Mouse (Mus musculus) urinary bladder, postnatal 36 days (tissue): Measurements from ENCODE around the gene Csnk1e.

Experiments used
- DNase-seq, 2 experiments: peaks; one replicate each; pipeline ENCODE4 v3.0.0; 2022; ENCODE audit warnings: low spot score in 2 of 2, mixed read lengths in 1 of 2

Gene Csnk1e

DNA sequence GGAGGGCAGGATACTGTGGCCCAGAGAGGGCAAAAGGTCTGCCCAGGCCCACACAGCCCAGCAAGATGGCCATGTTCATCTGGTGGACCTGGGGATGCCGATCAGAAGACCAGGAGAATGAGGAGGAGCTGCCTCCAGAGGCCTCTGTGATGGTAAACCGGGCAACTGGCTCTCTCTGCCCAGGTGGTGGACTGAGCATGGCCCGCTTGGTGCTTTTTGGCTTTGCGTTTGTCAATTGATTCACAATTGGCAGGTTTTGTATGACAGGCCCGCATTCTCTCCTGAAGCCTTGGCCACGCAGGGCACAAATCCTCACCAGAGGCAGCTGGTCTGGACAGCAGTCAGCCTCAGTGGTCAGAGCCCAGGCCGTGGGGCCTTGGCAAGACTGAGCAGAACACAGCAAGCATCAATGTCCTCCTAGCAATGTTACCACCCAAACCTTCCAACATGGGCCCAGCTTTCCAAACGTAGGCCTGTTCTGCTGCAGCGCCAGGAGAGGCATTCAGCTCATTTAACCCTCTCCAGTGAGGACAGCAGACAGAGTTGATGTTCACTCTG, 12.3 kb downstream of the Csnk1e start:
- DNase-seq = no peak

DNA sequence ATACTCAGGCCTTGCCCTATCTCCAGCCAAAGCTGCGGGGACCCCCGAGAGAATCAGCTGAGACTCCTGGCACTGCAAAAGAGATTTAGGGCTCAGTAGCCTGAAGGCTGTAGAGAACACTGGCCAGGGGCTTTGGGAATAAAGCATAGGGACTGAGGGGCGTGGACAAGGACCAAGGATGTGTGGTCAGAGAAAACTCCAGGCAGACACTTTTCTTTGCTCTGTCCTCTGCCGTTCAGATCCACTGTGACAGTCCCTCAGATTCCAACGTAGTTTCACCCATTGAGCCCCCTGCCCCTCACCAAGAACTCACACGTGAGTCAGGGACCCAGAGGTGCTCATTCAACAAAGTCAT, 13.1 kb downstream of the Csnk1e start:
- no peak for DNase-seq

DNA sequence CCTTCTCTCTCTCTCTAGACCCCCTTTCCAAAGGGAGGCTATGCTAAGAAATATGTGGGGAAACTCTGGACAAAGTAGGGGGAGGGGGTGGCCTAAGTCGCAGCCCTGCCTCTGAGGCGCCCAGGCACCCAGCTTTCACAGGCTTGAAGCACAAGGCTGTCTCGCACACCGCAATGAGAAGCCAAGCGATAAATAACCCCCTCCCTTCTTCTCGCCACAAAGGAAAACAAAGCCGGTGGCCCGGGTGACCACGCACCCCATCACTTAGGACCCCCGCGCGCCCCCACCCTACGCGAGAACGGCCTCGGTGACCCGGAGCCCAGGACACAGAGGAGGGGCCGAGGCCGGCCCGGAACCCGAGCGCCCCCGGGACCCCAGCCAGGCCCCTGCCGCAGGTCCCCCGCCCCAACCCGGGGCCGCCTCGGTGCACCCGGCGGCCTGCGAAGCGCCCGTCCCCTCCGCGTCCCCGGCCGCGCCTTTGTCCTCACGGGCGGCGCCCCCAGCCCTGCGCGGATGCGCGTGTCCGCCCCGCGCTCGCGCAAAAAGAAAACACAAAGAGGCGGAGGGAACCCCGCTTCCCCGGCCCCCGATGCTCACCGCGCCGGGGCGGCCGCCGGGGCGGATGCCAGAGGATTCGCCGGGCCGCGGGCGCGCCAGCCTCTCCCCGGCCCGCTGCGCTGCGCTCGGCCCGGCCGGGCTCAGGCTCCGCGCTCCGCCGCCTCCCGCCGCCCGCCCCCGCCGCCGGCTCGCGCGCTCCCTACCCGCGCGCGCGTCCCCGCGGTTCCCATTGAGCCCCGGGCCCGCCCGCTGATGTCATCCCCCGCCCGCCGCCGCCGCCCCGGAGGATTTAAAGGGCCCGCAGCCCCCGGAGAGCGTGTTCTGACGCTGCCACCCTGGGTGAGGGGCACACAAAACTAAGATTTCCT, 13.8 kb downstream of the Csnk1e start:
- peak; percentile 74 to 85 for DNase-seq

DNA sequence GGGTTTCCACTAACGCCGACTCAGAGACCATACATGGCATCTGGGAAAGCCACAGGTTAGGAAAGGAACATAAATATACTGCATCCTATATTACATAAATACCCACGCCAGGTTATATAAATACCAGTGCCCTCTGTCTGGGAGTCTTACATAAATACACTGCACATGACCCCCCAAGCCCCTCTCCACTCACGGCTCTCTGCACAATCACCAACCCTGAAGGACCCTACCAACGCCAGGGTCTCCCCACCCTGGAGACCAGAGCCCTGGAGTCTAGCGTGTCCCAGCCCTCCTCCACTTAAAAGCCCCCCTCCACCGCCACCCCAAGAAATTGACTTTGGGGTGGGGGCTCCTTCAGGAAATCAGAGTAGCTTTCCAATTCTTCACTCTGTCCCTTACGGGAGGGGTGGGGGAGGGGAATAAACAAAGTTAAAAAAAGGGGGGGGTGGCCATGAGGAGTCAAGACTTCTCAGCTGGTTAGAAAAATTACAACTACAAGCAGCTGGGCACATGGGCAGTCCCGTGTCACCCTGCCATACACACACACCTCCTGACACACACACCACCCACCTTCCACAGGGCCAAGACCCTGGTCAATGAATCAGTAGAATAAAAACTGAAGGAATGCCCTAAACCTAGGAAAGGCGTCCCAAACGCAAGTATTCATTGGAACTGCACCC, 14.6 kb downstream of the Csnk1e start:
- DNase-seq = no peak

DNA sequence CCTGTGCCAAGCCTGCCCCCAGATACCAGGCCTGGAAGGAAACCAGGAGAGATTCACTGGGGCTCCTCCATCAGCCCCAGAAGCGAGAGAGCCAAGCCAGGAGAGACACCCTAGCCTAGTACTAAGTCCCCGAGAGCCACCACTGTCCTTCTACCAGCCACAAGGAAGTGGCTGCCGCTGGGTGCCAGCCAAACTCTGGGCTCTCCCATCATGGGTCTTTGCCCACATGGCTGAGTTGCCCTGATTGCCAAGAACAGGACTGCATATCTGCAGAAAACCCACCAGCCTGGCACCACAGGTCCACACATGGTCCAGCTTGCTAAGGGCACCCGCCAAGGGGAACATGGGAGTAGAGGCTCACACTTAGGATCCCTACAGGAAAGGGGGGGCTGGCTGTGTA, 15.1 kb downstream of the Csnk1e start:
- DNase-seq = peak in 1 of 2 experiments; percentile 58

DNA sequence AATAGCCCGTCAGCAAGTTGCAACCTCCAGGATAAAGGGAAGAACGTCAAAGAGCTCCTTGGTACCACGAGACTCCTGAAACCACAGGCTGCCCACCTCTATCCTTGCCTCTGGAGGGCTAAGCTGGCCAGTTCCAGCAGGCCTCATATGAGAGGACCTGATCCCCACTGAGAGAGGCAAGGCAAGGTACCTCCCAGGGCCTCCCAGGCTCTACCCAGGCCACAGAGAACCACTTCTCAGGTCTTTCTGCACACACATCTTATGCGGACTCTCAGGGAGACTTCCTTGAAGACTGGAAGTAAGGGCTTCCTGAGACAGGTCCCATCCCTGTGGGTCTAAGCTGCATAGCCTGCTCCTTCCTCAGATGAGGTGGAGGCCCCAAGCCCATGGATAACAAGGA, 16.0 kb downstream of the Csnk1e start:
- no peak for DNase-seq

DNA sequence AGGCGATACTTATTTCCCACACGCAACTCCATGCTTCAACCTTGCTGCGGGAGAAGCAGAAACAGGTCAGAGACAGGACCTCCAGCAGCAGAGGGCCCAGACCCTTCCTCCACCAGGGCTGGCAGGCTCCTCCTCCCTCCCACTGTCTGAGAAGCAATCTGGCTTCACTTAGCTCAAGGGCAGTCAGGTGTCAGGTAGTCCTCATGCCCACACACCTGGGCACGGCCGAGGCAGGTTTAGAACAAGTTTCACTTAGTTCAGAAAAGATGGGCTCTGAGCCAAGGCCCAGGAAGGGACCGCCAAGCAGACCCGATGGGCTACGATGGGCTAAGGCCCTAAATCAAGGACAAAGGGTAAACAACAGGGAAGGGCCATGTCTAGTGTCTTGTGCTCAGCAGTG, 16.6 kb downstream of the Csnk1e start:
- no peak for DNase-seq

DNA sequence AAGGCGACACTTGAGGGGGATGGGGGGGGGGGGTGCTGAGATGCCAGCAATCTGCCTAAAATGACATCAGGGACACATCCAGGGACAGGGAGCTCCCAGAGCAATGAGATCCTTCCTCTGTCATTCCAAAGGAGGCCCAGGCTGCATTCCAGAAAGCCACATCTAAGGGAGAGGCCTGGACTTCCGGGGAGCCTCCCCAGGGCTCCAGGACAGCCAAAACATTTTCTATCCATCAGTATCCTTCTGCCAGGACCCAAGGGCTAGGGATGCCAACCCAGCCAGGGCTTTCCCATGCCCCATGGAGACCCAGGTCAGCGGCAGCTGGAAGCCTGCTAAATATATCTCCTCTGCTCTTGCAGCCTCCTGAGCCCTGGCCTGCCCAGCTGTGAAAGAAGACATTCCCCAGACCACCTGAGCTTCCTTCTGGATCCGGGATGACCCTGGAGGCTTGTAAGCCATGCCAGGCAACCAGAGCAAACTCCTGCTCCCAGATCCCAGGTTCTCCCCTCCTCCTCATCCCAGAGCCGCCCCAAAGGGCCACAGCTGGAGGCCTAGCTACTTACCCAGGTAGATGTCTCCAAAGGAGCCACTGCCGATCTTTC, 17.1 kb downstream of the Csnk1e start:
- no peak for DNase-seq

DNA sequence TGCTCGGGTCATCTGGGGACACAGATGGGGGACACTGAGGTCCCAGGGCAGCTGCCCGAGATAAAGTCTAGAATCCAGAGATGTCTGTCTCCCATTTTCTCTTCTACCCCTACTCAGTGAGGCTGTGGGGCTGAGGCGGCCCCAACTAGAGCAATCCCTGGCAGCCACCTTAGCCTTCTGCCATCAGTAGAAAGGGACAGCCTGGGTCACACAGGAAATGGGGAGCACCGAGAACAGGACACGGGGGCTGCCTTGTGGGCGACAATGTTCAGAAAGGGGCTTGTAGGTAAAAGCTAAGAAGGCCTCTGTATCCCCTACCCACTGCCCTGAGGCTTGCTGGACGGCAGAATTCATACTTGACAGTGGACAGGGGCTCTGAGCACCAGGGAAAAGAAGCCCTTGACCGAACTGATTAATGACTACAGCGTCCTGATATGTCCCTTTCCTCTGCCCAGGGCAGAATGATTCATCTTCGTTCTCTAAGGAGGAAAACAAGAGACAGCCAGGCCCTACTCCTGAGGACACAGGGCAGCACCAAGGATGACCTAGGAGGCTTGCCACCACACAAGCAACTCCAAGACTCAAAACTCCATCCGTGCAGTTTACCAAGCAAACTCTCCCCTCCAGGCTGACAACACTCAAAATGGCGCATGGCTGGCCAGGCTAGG, 17.7 kb downstream of the Csnk1e start:
- DNase-seq = no peak

DNA sequence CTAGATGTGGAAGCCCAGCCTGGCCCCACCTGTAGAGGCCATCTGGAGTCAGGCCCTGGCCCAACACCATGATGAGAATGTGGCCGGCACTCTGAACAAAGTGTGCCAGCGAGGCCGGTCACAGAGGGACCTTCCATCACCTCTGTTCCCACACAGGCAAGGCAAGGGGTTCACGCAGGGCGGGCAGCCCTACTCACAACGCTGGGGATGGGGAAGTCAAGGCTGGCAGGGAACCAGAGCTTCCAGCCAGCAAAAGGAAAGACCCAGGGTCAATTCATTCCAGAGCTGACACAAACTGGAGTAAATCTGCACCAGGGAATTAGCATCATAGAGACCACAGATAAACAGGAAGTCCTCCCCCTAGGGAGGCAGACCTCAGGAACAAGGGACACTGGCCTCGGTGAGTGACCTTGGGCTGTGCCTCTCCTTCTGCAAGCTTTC, 18.9 kb downstream of the Csnk1e start:
- no peak for DNase-seq

DNA sequence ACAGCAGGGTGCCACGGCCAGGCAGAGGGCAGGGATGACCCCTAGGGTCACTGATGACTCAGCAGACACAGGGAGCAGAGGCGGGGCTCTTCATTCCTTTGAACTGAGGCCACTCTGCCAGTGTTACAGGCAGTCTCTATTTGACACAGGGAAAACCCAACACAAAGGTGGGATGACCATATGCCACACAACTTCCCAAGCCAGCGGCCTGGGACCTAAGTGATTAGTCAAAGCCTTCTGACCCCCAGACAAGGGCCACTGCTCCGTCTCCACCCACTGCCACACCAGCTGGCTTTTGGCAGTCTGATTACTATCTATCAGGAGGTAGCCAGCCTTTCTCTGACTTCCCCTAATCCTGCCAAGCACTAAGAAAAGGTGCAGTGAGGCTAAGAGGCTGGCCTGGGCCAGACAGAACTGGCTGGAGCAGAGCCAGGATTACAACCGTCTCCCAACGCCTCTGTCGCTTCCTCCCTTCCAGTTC, 20.1 kb downstream of the Csnk1e start:
- DNase-seq = peak in 1 of 2 experiments; percentile 42

DNA sequence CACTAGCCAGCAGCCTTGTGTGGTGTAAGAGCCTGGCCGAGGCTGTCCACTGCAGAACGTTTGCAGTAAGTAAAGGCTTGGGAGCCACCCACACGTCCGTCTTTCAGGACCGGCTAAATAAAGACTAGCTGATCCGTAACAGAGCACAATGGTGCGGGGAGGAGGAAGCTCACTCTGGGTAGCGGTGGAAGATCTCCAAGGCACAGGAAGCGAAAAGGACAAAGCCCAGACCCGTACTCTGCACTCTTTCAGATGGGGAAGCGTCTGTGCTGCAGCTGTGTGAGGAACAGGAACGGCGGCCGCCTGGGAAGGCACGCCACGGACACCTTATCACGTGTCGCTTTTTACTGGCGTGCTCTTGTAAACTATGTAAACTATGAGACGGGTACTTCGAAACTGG, 22.5 kb downstream of the Csnk1e start:
- peak in 1 of 2 experiments; percentile 41 for DNase-seq

DNA sequence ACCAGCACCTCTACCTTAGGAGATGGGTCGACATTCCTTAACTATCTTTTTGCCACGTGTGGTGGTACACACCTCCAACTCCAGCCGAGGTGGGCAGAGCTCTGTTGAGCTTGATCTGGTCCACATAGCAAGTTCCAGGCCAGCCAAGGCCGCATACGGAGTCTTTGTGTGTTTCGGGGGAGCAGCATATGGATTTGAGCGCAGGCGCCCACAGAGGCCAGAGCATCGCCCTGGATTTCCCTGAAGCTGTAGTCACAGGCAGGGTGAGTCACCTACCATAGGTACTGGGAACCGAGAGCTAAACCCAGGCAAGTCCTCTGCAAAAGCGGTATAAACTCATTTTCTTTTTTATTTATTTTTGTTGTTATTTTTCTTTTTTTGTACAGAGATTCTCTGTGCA, 23.0 kb downstream of the Csnk1e start:
- no peak for DNase-seq

DNA sequence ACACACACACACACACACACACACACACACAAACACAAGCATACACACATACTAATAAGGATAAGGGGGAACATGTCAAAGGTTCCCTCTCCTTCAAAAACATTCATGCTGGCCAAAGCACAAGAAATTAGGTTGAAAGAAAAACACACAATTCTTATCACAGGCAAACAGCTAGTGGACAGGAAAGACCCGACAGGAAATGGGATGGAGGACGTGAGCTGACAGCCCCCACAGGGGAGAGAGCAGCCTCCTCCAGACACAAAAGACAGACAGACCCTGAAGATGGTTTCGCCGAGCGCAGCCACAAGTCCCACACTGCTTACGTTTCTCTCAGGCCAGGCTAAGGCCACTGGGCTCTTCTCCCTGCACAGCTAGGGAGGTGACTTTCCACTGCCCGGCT, 23.4 kb downstream of the Csnk1e start:
- no peak for DNase-seq

DNA sequence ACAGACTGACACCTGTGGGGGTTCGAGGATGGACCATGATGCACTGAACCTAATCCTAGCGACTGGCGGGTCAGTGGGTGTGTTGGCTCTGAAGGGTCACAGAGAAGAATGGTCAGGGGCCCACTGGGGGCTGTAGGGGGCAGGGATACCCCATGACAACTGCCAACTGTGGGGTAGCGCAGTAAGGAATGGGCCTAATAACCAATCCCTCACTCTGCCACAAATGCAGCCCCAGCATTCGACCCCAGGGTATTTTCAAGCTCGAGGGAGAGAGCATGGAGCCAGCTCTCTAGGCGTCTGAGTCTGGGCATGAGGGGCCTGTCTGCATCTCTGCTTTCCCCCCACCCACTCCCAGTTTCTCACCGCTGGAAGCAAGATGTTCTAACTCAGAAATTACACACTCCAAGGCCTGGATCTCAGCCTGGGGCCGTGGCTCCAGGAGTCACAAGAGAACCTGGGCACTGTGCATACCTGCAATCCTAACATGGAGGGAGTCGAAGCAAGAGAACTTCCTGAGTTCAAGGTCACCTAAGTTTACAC, 24.8 kb downstream of the Csnk1e start:
- DNase-seq = no peak

DNA sequence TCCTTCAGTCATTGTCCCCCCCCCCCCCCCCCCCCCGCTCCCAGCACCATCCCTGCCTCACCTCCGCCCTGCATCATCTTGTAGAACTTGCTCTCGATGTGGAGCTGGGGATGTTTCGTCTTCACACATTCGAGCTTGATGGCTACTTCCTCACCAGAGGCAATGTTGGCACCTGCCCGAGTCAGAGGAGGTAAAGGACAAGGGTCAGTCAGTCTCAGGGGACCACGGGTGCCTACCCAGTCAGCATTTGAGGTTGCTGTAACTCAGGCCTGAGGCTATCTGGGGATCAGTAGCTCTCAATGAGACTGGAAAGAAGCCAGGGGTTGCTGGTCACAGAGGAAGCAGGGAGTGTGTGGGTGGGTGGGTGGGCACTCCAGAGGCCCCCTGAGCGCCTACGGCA, 25.4 kb downstream of the Csnk1e start:
- no peak for DNase-seq

DNA sequence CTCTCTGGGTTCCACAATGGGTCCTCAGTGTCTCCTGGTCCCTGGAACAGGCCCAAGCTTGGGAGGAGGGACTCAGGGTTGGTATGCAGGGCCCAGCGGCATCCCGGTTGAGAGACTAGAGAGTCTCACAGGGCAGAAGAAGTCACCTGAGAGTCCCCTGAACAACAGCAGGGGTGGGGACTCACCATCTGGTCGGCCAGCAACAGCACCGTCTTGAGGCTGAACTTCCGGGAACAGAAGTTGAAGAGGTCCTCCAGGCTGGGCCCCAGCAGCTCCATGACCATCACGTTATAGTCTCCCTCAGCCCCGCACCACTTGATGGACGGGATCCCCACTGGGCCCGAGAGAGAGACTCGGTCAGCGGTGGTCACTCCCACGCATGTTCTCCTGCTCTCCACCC, 25.8 kb downstream of the Csnk1e start:
- DNase-seq = no peak

DNA sequence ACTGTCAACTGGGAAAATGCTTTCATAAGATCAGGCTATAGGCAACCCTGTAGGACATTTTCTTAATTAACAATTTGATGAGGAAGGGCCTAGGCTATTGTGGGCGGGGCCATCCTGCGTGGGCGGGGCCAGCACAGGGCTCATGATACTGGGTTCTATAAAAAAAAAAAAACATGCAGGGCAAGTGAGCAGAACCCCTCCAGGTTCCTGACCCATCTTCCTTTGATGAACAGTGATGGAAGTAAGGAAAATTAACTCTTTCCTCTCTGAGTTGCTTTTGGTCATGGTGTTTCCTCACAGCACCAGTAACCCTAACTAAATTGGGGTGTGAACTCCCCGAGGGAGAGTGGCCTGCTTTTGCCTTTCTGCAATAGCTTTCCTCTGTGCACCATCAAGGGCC, 26.8 kb downstream of the Csnk1e start:
- DNase-seq = no peak

DNA sequence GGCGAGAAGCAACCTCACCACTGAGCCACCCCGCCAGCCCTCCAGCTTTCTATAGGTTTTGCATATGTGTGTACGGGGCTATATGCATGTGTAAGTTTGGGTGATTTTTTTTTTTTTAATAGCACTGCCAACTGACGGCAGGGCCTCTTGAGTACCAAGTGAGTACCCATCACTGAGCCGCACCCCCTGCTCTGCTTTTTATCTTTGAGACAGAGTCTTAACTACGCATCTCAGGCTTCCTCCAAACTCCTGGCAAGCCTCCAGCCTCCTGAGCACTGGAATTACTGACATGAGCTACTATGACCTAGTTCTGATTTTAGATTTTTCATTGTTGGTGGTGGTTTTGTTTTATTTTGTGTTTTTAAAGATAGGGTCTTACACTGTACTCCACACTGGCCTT, 27.9 kb downstream of the Csnk1e start:
- DNase-seq = no peak

DNA sequence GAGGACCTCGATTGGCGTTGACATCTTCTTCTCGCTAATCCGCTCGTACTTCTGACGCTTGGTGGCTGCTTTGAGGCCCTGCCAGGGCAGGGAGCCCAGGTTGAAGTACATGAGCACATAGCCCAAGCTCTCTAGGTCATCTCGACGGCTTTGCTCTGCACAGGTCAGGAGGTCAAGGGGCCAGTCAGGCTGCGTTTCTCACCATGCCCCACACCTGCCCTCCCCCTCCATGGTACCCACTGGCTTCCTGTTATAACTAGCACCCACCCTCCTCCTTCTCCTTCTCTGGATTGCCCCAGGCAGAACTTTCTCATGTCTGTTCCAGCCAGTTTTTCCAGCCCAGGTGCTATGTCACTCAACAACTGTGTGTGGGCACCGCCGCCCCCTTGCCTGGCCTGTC, 29.9 kb downstream of the Csnk1e start:
- DNase-seq = peak in 1 of 2 experiments; percentile 42

DNA sequence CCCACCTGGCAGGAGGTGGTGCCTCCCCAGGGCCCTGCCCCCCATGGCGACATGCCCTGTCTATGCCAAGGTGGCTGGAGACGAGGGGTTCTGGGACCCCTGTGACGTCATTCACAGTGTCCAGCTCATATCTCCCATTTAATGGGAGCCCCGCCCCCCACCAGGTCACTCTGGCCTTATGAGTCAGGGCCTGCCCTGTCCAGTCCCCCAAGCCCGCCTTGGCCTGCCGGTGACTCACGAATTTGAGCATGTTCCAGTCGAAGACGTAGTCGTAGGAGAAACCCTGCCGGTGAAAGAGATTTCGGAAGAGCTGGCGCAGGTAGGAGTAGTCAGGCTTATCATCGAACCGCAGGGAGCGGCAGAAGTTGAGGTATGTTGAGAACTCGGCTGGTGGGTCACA, 30.8 kb downstream of the Csnk1e start:
- peak; percentile 72 to 75 for DNase-seq
